Mouse (Mus musculus): Measurements from ENCODE around the gene Ttf1. TPM values are rescaled to one million over a fixed set of nuclear protein-coding genes. Genes with fewer than 3 reads are reported as not detected.

The Ttf1 gene
- total and polyA plus RNA-seq, 3 experiments, result 13.5 to 15.6 TPM; not detected in 1

Other genes with a start within 250 kb of the Ttf1 start
- gene Gtf3c4, start 219.9 kb upstream of the Ttf1 start, total RNA-seq (2012; rRNA removed), result 34.7 and 37.4 TPM in 2 replicates
- gene Gtf3c4, start 219.9 kb upstream of the Ttf1 start, polyA plus RNA-seq (2012; ENCODE audit: insufficient read depth in 1 of 2, insufficient read length in 2 of 2, low read depth in 1 of 2, low replicate concordance in 2 of 2, missing spikeins in 1 of 2), result 10 to 100 TPM in 1 of 2 experiments, not detected in 1; 28.3 TPM
- 22.8 and 26.0 TPM in 2 replicates for gene Ddx31, start 219.9 kb upstream of the Ttf1 start, total RNA-seq (2012; rRNA removed)
- 10 to 100 TPM in 1 of 2 experiments, not detected in 1; 20.9 TPM for gene Ddx31, start 219.9 kb upstream of the Ttf1 start, polyA plus RNA-seq (2012; ENCODE audit: insufficient read depth in 1 of 2, insufficient read length in 2 of 2, low read depth in 1 of 2, low replicate concordance in 2 of 2, missing spikeins in 1 of 2)
- 0.10 and 0.15 TPM in 2 replicates for gene Barhl1, start 143.6 kb upstream of the Ttf1 start, total RNA-seq (2012; rRNA removed)
- under 1 TPM in 1 of 2 experiments, not detected in 1; 0.47 TPM for gene Barhl1, start 143.6 kb upstream of the Ttf1 start, polyA plus RNA-seq (2012; ENCODE audit: insufficient read depth in 1 of 2, insufficient read length in 2 of 2, low read depth in 1 of 2, low replicate concordance in 2 of 2, missing spikeins in 1 of 2)
- gene Cfap77, start 5.2 kb upstream of the Ttf1 start, total RNA-seq (2012; rRNA removed), result 0.95 and 1.1 TPM in 2 replicates
- 1 to 10 TPM in 1 of 2 experiments, not detected in 1; 2.4 TPM for gene Cfap77, start 5.2 kb upstream of the Ttf1 start, polyA plus RNA-seq (2012; ENCODE audit: insufficient read depth in 1 of 2, insufficient read length in 2 of 2, low read depth in 1 of 2, low replicate concordance in 2 of 2, missing spikeins in 1 of 2)
- 22.5 and 24.2 TPM in 2 replicates for gene Setx, start 63.9 kb downstream of the Ttf1 start, total RNA-seq (2012; rRNA removed)
- 10 to 100 TPM; 13.1 to 23.8 TPM for gene Setx, start 63.9 kb downstream of the Ttf1 start, polyA plus RNA-seq (2012; ENCODE audit: insufficient read depth in 1 of 2, insufficient read length in 2 of 2, low read depth in 1 of 2, low replicate concordance in 2 of 2, missing spikeins in 1 of 2)
- 3.7 and 5.4 TPM in 2 replicates for gene Ntng2, start 192.7 kb downstream of the Ttf1 start, total RNA-seq (2012; rRNA removed)
- gene Ntng2, start 192.7 kb downstream of the Ttf1 start, polyA plus RNA-seq (2012; ENCODE audit: insufficient read depth in 1 of 2, insufficient read length in 2 of 2, low read depth in 1 of 2, low replicate concordance in 2 of 2, missing spikeins in 1 of 2), result 10 to 100 TPM in 1 of 2 experiments, not detected in 1; 19.1 TPM

Measured in MEL (cell line).